Mouse (Mus musculus): Measurements from ENCODE around the gene Heyl. TPM values are rescaled to one million over a fixed set of nuclear protein-coding genes. Genes with fewer than 3 reads are reported as not detected.

Heyl gene
- polyA plus RNA-seq, 1 experiment from 2014 or later, result 34.9 TPM

DNA sequence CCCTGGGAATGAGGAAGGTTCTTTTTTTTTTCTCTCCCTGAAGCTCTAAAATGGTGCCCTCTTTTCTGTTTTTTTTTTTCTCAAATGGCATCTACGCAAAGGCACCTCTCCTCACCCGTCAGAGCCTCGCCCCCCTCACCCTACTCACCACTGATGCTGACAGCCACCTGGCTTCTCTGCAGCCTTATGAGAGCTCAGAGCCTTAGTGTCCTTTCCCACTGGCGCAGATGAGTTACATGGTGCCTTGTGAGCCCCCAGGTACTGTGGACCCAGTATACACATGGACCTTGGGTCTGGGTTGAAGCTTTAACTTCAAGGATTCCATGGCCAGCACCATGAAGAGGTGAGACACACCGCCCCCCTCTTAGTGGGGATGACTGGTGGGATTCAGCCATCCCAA lies 13.3 kb downstream of the Heyl start:
- H3K4me1 ChIP-seq (ENCODE audit: insufficient read depth), result peaks cover 6% of the 10 kb centered on the region; the same call in 1 of the 2 replicates
- 0 out of 2 replicates have a peak, but pooled peaks cover 5% of the 10 kb centered on the region for H3K27me3 ChIP-seq (ENCODE audit: insufficient read depth, low read length)
- no peak overlapping the region for H3K4me3 ChIP-seq (ENCODE audit: low read depth, low read length)
- DNase-seq, result no peak
- no peaks in the 10 kb centered on the region for H3K36me3 ChIP-seq (ENCODE audit: insufficient read depth)
- ATAC-seq (ENCODE audit: insufficient read depth), result peak; percentile 19; the same call in 1 of the 2 replicates
- WGBS, result 80% methylated on average over 5 of the region's 5 CpGs
- H3K4me2 ChIP-seq, result no peak overlapping the region
- no peak overlapping the region for H3K9ac ChIP-seq
- no peaks in the 10 kb centered on the region for H3K9me3 ChIP-seq (ENCODE audit: low read depth, low read length)
- peak overlapping the region; percentile 1; the same call in 1 of the 2 replicates for H3K27ac ChIP-seq (ENCODE audit: low read depth)
- TF ChIP-seq CTCF (IDR thresholded peaks at IDR 0.05; ENCODE audit: low read depth), result no peak

DNA sequence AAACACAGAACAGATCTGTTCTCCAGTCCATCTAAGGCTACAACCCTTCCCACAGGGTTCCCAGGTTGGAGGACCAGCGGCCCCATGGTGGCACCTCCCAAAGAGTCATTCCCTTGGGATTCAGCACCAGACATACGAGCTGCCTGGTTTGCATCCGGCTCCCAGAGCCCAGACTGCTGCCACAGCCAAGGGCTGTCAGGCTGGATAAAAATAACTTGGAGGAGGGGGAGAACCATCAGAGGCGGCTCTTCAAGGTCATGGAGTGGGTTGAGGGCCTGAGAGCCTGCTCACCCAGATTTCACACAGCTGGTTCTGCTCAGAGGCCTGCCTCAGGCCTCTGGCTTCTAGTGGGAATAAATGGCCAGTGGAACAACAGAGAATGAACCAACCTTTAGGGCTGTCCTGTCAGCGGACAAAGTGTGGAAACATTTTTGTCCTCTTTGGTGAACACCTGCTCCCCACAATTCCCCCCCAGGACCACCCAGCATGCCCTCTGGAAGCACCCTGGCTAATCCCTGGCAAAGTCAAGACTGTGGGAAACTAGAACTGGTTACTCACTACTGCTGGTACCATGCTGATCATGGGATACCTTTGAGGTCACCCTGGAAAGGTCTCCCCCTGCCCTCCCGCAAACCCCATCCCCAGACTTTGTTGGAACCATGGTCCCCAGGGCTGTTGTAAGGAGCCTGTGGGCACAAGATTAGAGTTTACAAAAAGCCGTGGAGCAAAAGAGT lies 14.0 kb downstream of the Heyl start:
- H3K4me1 ChIP-seq (ENCODE audit: insufficient read depth), result peaks cover 6% of the 10 kb centered on the region; the same call in 1 of the 2 replicates
- peak; percentile 85 for DNase-seq

DNA sequence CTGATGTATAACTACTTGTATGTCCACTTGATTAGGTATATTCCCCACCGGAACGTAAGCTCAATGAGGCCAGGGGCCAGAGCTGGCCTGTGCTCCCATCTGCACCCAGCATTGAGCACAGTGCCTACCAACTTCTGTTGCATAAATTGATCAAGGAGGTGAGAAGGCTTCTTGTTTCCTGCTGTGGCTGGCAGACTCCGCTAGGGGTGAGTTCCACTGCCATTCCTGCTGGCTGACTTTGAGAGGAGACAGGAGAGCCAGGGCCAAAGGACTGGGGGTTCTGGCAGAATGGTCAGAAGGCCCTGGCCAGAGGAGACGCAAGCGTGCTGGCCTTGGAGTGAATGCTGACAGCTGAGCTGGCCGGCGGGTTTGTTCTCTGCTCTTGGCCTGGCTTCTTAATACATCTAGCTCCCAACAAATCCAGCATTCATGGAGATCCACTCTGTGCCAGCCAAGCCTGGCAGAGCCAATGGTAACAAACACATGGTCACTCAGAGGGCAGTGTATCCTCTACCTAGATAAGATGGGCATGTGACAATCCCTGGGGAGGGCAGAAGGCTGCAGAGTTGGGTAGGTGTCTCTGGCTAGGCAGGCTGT lies 15.7 kb downstream of the Heyl start:
- H3K36me3 ChIP-seq (ENCODE audit: insufficient read depth), result no peaks in the 10 kb centered on the region
- H3K4me3 ChIP-seq (ENCODE audit: low read depth, low read length), result no peak overlapping the region
- WGBS, result 66% methylated on average over 7 of the region's 7 CpGs
- H3K27ac ChIP-seq (ENCODE audit: low read depth), result no peak overlapping the region
- 0 out of 2 replicates have a peak, but pooled peaks have one; percentile 7 for TF ChIP-seq CTCF (IDR thresholded peaks at IDR 0.05; ENCODE audit: low read depth)
- H3K27me3 ChIP-seq (ENCODE audit: insufficient read depth, low read length), result no peaks in the 10 kb centered on the region
- H3K4me1 ChIP-seq (ENCODE audit: insufficient read depth), result peaks cover 6% of the 10 kb centered on the region; the same call in 1 of the 2 replicates
- H3K9ac ChIP-seq, result no peak overlapping the region
- H3K4me2 ChIP-seq, result no peak overlapping the region
- H3K9me3 ChIP-seq (ENCODE audit: low read depth, low read length), result no peaks in the 10 kb centered on the region
- no peak for DNase-seq
- no peak for ATAC-seq (ENCODE audit: insufficient read depth)

More for the DNA sequence above, 14.0 kb downstream of the Heyl start:
- ATAC-seq (ENCODE audit: insufficient read depth), result peak; percentile 88
- no peak overlapping the region for H3K4me2 ChIP-seq
- H3K27me3 ChIP-seq (ENCODE audit: insufficient read depth, low read length), result 0 out of 2 replicates have a peak, but pooled peaks cover 5% of the 10 kb centered on the region
- no peak overlapping the region for H3K9ac ChIP-seq
- H3K36me3 ChIP-seq (ENCODE audit: insufficient read depth), result no peaks in the 10 kb centered on the region
- 29% methylated on average over 7 of the region's 7 CpGs for WGBS
- no peaks in the 10 kb centered on the region for H3K9me3 ChIP-seq (ENCODE audit: low read depth, low read length)
- no peak for TF ChIP-seq CTCF (IDR thresholded peaks at IDR 0.05; ENCODE audit: low read depth)
- H3K4me3 ChIP-seq (ENCODE audit: low read depth, low read length), result no peak overlapping the region
- peak overlapping the region; percentile 61 for H3K27ac ChIP-seq (ENCODE audit: low read depth)

DNA sequence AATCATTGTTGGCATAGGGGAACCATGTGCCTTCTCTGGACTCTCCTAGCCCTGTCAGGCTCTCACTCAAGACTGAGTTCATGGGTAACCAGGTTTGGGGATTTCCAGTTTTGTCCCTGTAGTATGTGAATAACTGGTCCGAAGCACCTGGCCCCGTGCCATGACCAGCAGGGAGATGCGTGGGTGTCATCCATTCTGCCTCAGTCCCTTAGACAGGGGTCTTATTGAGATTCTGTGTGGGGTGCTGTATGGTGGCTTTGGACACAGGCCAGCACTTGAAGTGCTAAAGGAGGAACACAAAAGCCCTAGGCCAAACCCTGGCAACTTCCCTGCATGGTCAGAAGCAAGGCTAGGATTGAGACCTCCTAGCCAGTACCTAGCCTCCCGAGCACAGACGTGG lies 18.9 kb downstream of the Heyl start:
- whole genome bisulfite sequencing, result 66% methylated on average over 5 of the region's 5 CpGs
- Histone ChIP-seq H3K27me3 (ENCODE audit: insufficient read depth, low read length) (no peaks in the 10 kb centered on the region), H3K4me3 (ENCODE audit: low read depth, low read length) (no peak overlapping the region), H3K4me1 (ENCODE audit: insufficient read depth) (peaks cover 6% of the 10 kb centered on the region; the same call in 1 of the 2 replicates), H3K9ac (no peak overlapping the region), H3K36me3 (ENCODE audit: insufficient read depth) (no peaks in the 10 kb centered on the region), H3K4me2 (no peak overlapping the region), H3K9me3 (ENCODE audit: low read depth, low read length) (no peaks in the 10 kb centered on the region), H3K27ac (ENCODE audit: low read depth) (no peak overlapping the region)
- no peak for TF ChIP-seq CTCF (IDR thresholded peaks at IDR 0.05; ENCODE audit: low read depth)
- no peak for DNase-seq
- no peak for ATAC-seq (ENCODE audit: insufficient read depth)

DNA sequence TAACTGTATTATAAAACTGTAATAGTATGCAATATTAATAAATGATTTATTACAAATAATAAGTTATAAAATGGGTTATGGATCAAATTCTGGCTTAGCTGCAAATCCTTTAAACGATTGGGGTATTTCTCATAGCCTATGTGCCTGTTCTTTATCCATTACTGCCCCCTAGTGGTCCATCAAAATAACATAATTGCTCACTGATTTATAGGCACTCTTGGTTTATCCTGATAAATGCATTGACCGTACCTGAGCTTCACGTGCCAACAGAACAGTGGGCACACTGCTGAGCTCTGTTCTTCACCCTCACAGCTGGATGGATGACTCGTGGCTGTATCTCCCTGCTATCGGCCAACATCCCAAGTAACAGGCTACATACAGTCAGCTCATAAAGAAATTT lies 21.3 kb downstream of the Heyl start:
- DNase-seq, result peak; percentile 85

DNA sequence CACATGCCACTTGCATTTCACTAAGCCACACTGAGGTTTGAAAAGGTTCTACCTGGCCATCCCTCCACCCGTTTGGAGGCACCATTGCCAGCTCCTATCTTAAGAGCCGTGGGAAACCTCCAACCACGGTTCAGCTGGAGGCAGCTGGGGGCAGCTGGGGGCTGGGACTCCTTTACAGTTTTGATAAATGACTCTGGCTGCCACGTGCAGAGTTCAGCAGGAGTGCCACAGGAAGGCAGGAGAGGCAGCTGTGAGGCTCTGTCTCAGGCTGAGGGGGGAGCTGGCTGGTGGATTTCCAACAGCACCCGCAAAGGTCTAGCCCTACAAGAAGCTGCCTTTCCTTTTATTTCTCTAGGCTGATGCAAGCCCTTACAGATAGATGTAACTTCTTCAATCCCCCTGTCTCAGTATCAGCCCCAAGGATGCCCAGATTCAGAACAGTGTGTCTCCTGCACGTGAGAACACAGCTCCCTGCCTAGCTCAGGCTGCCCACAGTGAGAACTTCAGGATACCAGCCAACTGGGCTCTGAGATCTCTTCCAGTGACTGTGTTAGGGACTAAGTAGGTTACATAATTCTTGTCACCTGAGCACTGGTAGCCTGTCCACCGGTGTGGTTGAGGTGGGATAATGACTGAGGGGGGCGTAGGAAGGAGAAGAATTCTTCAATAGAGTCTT lies 26.9 kb downstream of the Heyl start:
- no peak overlapping the region for H3K4me2 ChIP-seq
- DNase-seq (peak; percentile 52), ATAC-seq (ENCODE audit: insufficient read depth) (peak; percentile 62; the same call in 1 of the 2 replicates)
- no peak overlapping the region for H3K9ac ChIP-seq
- H3K27me3 ChIP-seq (ENCODE audit: insufficient read depth, low read length), result no peaks in the 10 kb centered on the region
- no peaks in the 10 kb centered on the region for H3K9me3 ChIP-seq (ENCODE audit: low read depth, low read length)
- no peak for TF ChIP-seq CTCF (IDR thresholded peaks at IDR 0.05; ENCODE audit: low read depth)
- H3K4me1 ChIP-seq (ENCODE audit: insufficient read depth), result no peaks in the 10 kb centered on the region
- H3K27ac ChIP-seq (ENCODE audit: low read depth), result no peak overlapping the region
- H3K36me3 ChIP-seq (ENCODE audit: insufficient read depth), result no peaks in the 10 kb centered on the region
- H3K4me3 ChIP-seq (ENCODE audit: low read depth, low read length), result no peak overlapping the region
- 19% methylated on average over 8 of the region's 8 CpGs for WGBS

More for the DNA sequence above, 21.3 kb downstream of the Heyl start:
- Histone ChIP-seq H3K4me3 (ENCODE audit: low read depth, low read length) (no peak overlapping the region), H3K9me3 (ENCODE audit: low read depth, low read length) (no peaks in the 10 kb centered on the region), H3K36me3 (ENCODE audit: insufficient read depth) (no peaks in the 10 kb centered on the region), H3K27me3 (ENCODE audit: insufficient read depth, low read length) (no peaks in the 10 kb centered on the region), H3K27ac (ENCODE audit: low read depth) (no peak overlapping the region), H3K4me2 (no peak overlapping the region), H3K9ac (no peak overlapping the region), H3K4me1 (ENCODE audit: insufficient read depth) (no peaks in the 10 kb centered on the region)
- no peak for ATAC-seq (ENCODE audit: insufficient read depth)
- WGBS, result 11% methylated on average over 5 of the region's 5 CpGs
- peak; percentile 85 for TF ChIP-seq CTCF (IDR thresholded peaks at IDR 0.05; ENCODE audit: low read depth)

All from lung, embryonic 14.5 days (tissue).